Mouse (Mus musculus): ENCODE data around the gene Rpl19.

Gene Rpl19

GRCm38 (mm10) chr11:97998898-97999608 lies 27.5 kb upstream of the Rpl19 start:
- no peak for DNase-seq (ENCODE audit: low spot score)

GRCm38 (mm10) chr11:97999748-98000147 lies 26.8 kb upstream of the Rpl19 start:
- DNase-seq (ENCODE audit: low spot score), result no peak

GRCm38 (mm10) chr11:98000378-98001140 lies 26.0 kb upstream of the Rpl19 start:
- no peak for DNase-seq (ENCODE audit: low spot score)

- no peak for DNase-seq (ENCODE audit: low spot score)
Observed at GRCm38 (mm10) chr11:98001351-98001824, 25.1 kb upstream of the Rpl19 start.

GRCm38 (mm10) chr11:98001986-98002385 lies 24.5 kb upstream of the Rpl19 start:
- DNase-seq (ENCODE audit: low spot score), result no peak

- DNase-seq (ENCODE audit: low spot score), result peak; percentile 71
Observed at GRCm38 (mm10) chr11:98002627-98003026, 23.9 kb upstream of the Rpl19 start.

GRCm38 (mm10) chr11:98003171-98003671 lies 23.3 kb upstream of the Rpl19 start:
- no peak for DNase-seq (ENCODE audit: low spot score)

- no peak for DNase-seq (ENCODE audit: low spot score)
Observed at GRCm38 (mm10) chr11:98004161-98004560, 22.3 kb upstream of the Rpl19 start.

- DNase-seq (ENCODE audit: low spot score), result no peak
Observed at GRCm38 (mm10) chr11:98005076-98005475, 21.4 kb upstream of the Rpl19 start.

GRCm38 (mm10) chr11:98005686-98006085 lies 20.8 kb upstream of the Rpl19 start:
- DNase-seq (ENCODE audit: low spot score), result peak; percentile 33

- no peak for DNase-seq (ENCODE audit: low spot score)
Observed at GRCm38 (mm10) chr11:98008087-98008486, 18.4 kb upstream of the Rpl19 start.

GRCm38 (mm10) chr11:98011716-98012115 lies 14.8 kb upstream of the Rpl19 start:
- no peak for DNase-seq (ENCODE audit: low spot score)

- DNase-seq (ENCODE audit: low spot score), result no peak
Observed at GRCm38 (mm10) chr11:98012831-98013230, 13.7 kb upstream of the Rpl19 start.

GRCm38 (mm10) chr11:98016177-98016576 lies 10.3 kb upstream of the Rpl19 start:
- DNase-seq (ENCODE audit: low spot score), result no peak

- no peak for DNase-seq (ENCODE audit: low spot score)
Observed at GRCm38 (mm10) chr11:98016824-98017223, 9.7 kb upstream of the Rpl19 start.

GRCm38 (mm10) chr11:98018222-98018621 lies 8.3 kb upstream of the Rpl19 start:
- DNase-seq (ENCODE audit: low spot score), result no peak

- DNase-seq (ENCODE audit: low spot score), result peak; percentile 16
Observed at GRCm38 (mm10) chr11:98018858-98019641, 7.5 kb upstream of the Rpl19 start.

- DNase-seq (ENCODE audit: low spot score), result no peak
Observed at GRCm38 (mm10) chr11:98019883-98020610, 6.5 kb upstream of the Rpl19 start.

- no peak for DNase-seq (ENCODE audit: low spot score)
Observed at GRCm38 (mm10) chr11:98020710-98021109, 5.8 kb upstream of the Rpl19 start.

- no peak for DNase-seq (ENCODE audit: low spot score)
Observed at GRCm38 (mm10) chr11:98021118-98021517, 5.4 kb upstream of the Rpl19 start.

GRCm38 (mm10) chr11:98021565-98022252 lies 4.8 kb upstream of the Rpl19 start:
- peak; percentile 15 for DNase-seq (ENCODE audit: low spot score)
